Mouse (Mus musculus) stomach, embryonic 14.5 days (tissue): Measurements from ENCODE around the gene Vmn1r54. TPM values are rescaled to one million over a fixed set of nuclear protein-coding genes. Genes with fewer than 3 reads are reported as not detected.
"Not testable (repeated sequence)": the region's sequence is repeated elsewhere in the genome, so short reads cannot be mapped to it uniquely, and the experiment has no call there.

ENCODE experiments used
- ATAC-seq: fragments of 200-750 bp; cut with Nextera tagmentation; 2 replicates; pipeline ENCODE4 v1.8.0; 2017; ENCODE audit warnings: low read depth, moderate TSS enrichment; ENCODE audit not compliant: insufficient number of reproducible peaks, insufficient read depth, low FRiP score
- H3K27ac ChIP-seq: fragments of 300-500 bp; sonication (generic); 2 replicates; pipeline ENCODE4 v1.5.1; 2014; ENCODE audit warnings: mild to moderate bottlenecking, low read length, moderate library complexity, mixed read lengths
- H3K27me3 ChIP-seq: fragments of 300-500 bp; sonication (generic); 2 replicates; pipeline ENCODE4 v1.6.1; 2014; ENCODE audit warnings: low read length, control low read depth, mixed read lengths; ENCODE audit not compliant: control insufficient read depth, insufficient read depth
- H3K36me3 ChIP-seq: fragments of 300-500 bp; sonication (generic); 2 replicates; pipeline ENCODE4 v1.6.1; 2014; ENCODE audit warnings: mild to moderate bottlenecking, control low read depth, low read length, moderate library complexity, mixed read lengths; ENCODE audit not compliant: control insufficient read depth, insufficient read depth
- H3K4me1 ChIP-seq: fragments of 300-500 bp; sonication (generic); 2 replicates; pipeline ENCODE4 v1.6.1; 2014; ENCODE audit warnings: low read length, control low read depth, mixed read lengths; ENCODE audit not compliant: control insufficient read depth, insufficient read depth
- H3K4me2 ChIP-seq: fragments of 300-500 bp; sonication (generic); replicated peaks from 2 replicates; pipeline ENCODE4 v1.6.1; 2014; ENCODE audit warnings: low read depth, low read length, control low read depth
- H3K4me3 ChIP-seq: fragments of 300-500 bp; sonication (generic); 2 replicates; pipeline ENCODE4 v1.5.1; 2014; ENCODE audit warnings: low read depth, low read length, control low read depth
- H3K9ac ChIP-seq: fragments of 300-500 bp; sonication (generic); replicated peaks from 2 replicates; pipeline ENCODE4 v1.6.1; 2014; ENCODE audit warnings: low read depth, mild to moderate bottlenecking, control low read depth, low read length, moderate library complexity, mixed read lengths
- H3K9me3 ChIP-seq: fragments of 300-500 bp; sonication (generic); 2 replicates; pipeline ENCODE4 v1.6.1; 2016; ENCODE audit warnings: low read depth, low read length, control low read depth; ENCODE audit not compliant: control insufficient read depth
- WGBS: fragments of 180-500 bp; shearing (Covaris S2); extraction: QIAGEN DNeasy Blood & Tissue Kit; methylation state at CpG from one replicate; pipeline ENCODE4 v1.1.7; 2014; 5-methylcytosine and 5-hydroxymethylcytosine counted together
- polyA plus RNA-seq: library from polyadenylated mRNA; unstranded; fragments of >200 nt; fragmentation: Nextera tagmentation; extraction: Ambion mirVana; gene quantifications from 2 replicates; pipeline ENCODE4 v1.2.1, GENCODE M21; 2014

Vmn1r54 gene
- not detected in 2 replicates for polyA plus RNA-seq

- WGBS = 76% methylated on average over 1 of the region's 1 CpGs
These were observed at the start of gene Vmn1r54 for GRCm38 (mm10) chr6:90246000-90246399. Vmn1r54 (plus strand) TSS chr6:90246300.

GRCm38 (mm10) chr6:90202493-90202892 is 43.6 kb upstream of the Vmn1r54 start, which contains the start of gene V1ra8:
V1ra8 (plus strand) TSS chr6:90202793.
- WGBS = 85% methylated on average over 2 of the region's 2 CpGs
- H3K36me3 ChIP-seq, H3K9ac ChIP-seq, H3K4me2 ChIP-seq, H3K27ac ChIP-seq, H3K4me1 ChIP-seq, ATAC-seq, H3K9me3 ChIP-seq, H3K4me3 ChIP-seq, H3K27me3 ChIP-seq: not testable (repeated sequence)

More at GRCm38 (mm10) chr6:90246000-90246399, at the start of gene Vmn1r54:
- no peak within 1 kb of the TSS for H3K27ac ChIP-seq
- H3K36me3 ChIP-seq = no peaks in the 10 kb centered on the region
- H3K9me3 ChIP-seq = no peaks in the 10 kb centered on the region
- no peak within 1 kb of the TSS for H3K9ac ChIP-seq
- H3K4me1 ChIP-seq = no peaks in the 10 kb centered on the region
- H3K4me3 ChIP-seq = no peak within 1 kb of the TSS
- no peaks in the 10 kb centered on the region for H3K27me3 ChIP-seq
- no peak within 1 kb of the TSS for H3K4me2 ChIP-seq
- no peak for ATAC-seq

GRCm38 (mm10) chr6:90224338-90224737 is 21.8 kb upstream of the Vmn1r54 start, which contains the start of gene Vmn1r53:
Vmn1r53 (minus strand) TSS chr6:90224438.
- Histone ChIP-seq H3K27me3 (no peaks in the 10 kb centered on the region), H3K4me2 (no peak within 1 kb of the TSS), H3K27ac (no peak within 1 kb of the TSS), H3K9me3 (no peaks in the 10 kb centered on the region), H3K4me1 (no peaks in the 10 kb centered on the region), H3K36me3 (no peaks in the 10 kb centered on the region), H3K4me3 (no peak within 1 kb of the TSS), H3K9ac (no peak within 1 kb of the TSS)
- 78% methylated on average over 1 of the region's 1 CpGs for WGBS
- ATAC-seq = no peak

- not testable (repeated sequence) for H3K4me1 ChIP-seq, H3K4me2 ChIP-seq, H3K27me3 ChIP-seq, ATAC-seq, H3K27ac ChIP-seq, H3K4me3 ChIP-seq, H3K9me3 ChIP-seq, H3K9ac ChIP-seq, H3K36me3 ChIP-seq
- WGBS = 78% methylated on average over 4 of the region's 4 CpGs
These were observed 14.0 kb upstream of the Vmn1r54 start for GRCm38 (mm10) chr6:90232114-90232513.

GRCm38 (mm10) chr6:90232681-90233080 is 13.4 kb upstream of the Vmn1r54 start:
- Histone ChIP-seq H3K4me1 (no peaks in the 10 kb centered on the region), H3K4me2 (no peak overlapping the region), H3K27me3 (no peaks in the 10 kb centered on the region), H3K9me3 (no peaks in the 10 kb centered on the region), H3K27ac (no peak overlapping the region), H3K9ac (no peak overlapping the region), H3K4me3 (no peak overlapping the region), H3K36me3 (no peaks in the 10 kb centered on the region)
- WGBS = 60% methylated on average over 27 of the region's 27 CpGs
- no peak for ATAC-seq

GRCm38 (mm10) chr6:90244019-90244418 is 2.1 kb upstream of the Vmn1r54 start:
- H3K9me3 ChIP-seq = no peaks in the 10 kb centered on the region
- H3K27me3 ChIP-seq = no peaks in the 10 kb centered on the region
- no peak overlapping the region for H3K4me2 ChIP-seq
- H3K27ac ChIP-seq = no peak overlapping the region
- no peak overlapping the region for H3K9ac ChIP-seq
- no peak overlapping the region for H3K4me3 ChIP-seq
- H3K36me3 ChIP-seq = no peaks in the 10 kb centered on the region
- ATAC-seq = no peak
- H3K4me1 ChIP-seq = no peaks in the 10 kb centered on the region
- 81% methylated on average over 3 of the region's 3 CpGs for WGBS

- H3K9me3 ChIP-seq = no peaks in the 10 kb centered on the region
- H3K9ac ChIP-seq = no peak overlapping the region
- no peaks in the 10 kb centered on the region for H3K36me3 ChIP-seq
- H3K27me3 ChIP-seq = no peaks in the 10 kb centered on the region
- no peak overlapping the region for H3K4me2 ChIP-seq
- no peak overlapping the region for H3K4me3 ChIP-seq
- ATAC-seq = no peak
- 48% methylated on average over 12 of the region's 12 CpGs for WGBS
- no peaks in the 10 kb centered on the region for H3K4me1 ChIP-seq
- no peak overlapping the region for H3K27ac ChIP-seq
These were observed 42.2 kb downstream of the Vmn1r54 start for GRCm38 (mm10) chr6:90288265-90288664.

GRCm38 (mm10) chr6:90300919-90301318 is 54.8 kb downstream of the Vmn1r54 start, which contains the start of gene BC048671:
BC048671 (plus strand) TSS chr6:90301219.
- H3K9ac ChIP-seq = no peak within 1 kb of the TSS
- no peaks in the 10 kb centered on the region for H3K9me3 ChIP-seq
- 92% methylated on average over 1 of the region's 1 CpGs for WGBS
- no peak within 1 kb of the TSS for H3K4me2 ChIP-seq
- H3K4me1 ChIP-seq = no peaks in the 10 kb centered on the region
- H3K27ac ChIP-seq = no peak within 1 kb of the TSS
- no peak for ATAC-seq
- H3K4me3 ChIP-seq = no peak within 1 kb of the TSS
- H3K36me3 ChIP-seq = no peaks in the 10 kb centered on the region
- no peaks in the 10 kb centered on the region for H3K27me3 ChIP-seq

- H3K9me3 ChIP-seq = no peaks in the 10 kb centered on the region; the same call in 1 of the 2 replicates
- WGBS = 86% methylated on average over 6 of the region's 6 CpGs
- no peak for ATAC-seq
These were observed 60.3 kb downstream of the Vmn1r54 start for GRCm38 (mm10) chr6:90306315-90306975.

More at GRCm38 (mm10) chr6:90306315-90306975, 60.3 kb downstream of the Vmn1r54 start:
- no peaks in the 10 kb centered on the region for H3K36me3 ChIP-seq
- no peak overlapping the region for H3K4me2 ChIP-seq
- H3K27me3 ChIP-seq = no peaks in the 10 kb centered on the region
- no peaks in the 10 kb centered on the region for H3K4me1 ChIP-seq
- H3K4me3 ChIP-seq = no peak overlapping the region
- H3K9ac ChIP-seq = no peak overlapping the region
- H3K27ac ChIP-seq = no peak overlapping the region
